Mouse (Mus musculus) heart, embryonic 11.5 days (tissue): ENCODE measurements around the gene Snta1. TPM values are rescaled to one million over a fixed set of nuclear protein-coding genes. Genes with fewer than 3 reads are reported as not detected.

Experiments used
- ATAC-seq: fragments of 200-750 bp; cut with Nextera tagmentation; replicated peaks from 2 replicates; pipeline ENCODE4 v1.8.0; 2017; ENCODE audit warnings: moderate library complexity; ENCODE audit not compliant: insufficient number of reproducible peaks, low FRiP score, low TSS enrichment
- H3K27ac ChIP-seq: fragments of 300-500 bp; sonication (generic); 2 replicates; pipeline ENCODE4 v1.5.1; 2014; ENCODE audit warnings: mild to moderate bottlenecking, low read depth, low read length
- H3K27me3 ChIP-seq: fragments of 300-500 bp; sonication (generic); 2 replicates; pipeline ENCODE4 v1.6.1; 2014; ENCODE audit warnings: mild to moderate bottlenecking, low read length, mixed read lengths; ENCODE audit not compliant: control insufficient read depth, insufficient read depth
- H3K36me3 ChIP-seq: fragments of 300-500 bp; sonication (generic); 2 replicates; pipeline ENCODE4 v1.6.1; 2014; ENCODE audit warnings: mild to moderate bottlenecking, low read length, moderate library complexity, mixed read lengths; ENCODE audit not compliant: control insufficient read depth, insufficient read depth
- H3K4me1 ChIP-seq: fragments of 300-500 bp; sonication (generic); 2 replicates; pipeline ENCODE4 v1.6.1; 2014; ENCODE audit warnings: low read length; ENCODE audit not compliant: control insufficient read depth, insufficient read depth
- H3K4me2 ChIP-seq: fragments of 300-500 bp; sonication (generic); 2 replicates; pipeline ENCODE4 v1.6.1; 2014; ENCODE audit warnings: mild to moderate bottlenecking, moderate library complexity
- H3K4me3 ChIP-seq: fragments of 300-500 bp; sonication (generic); 2 replicates; pipeline ENCODE4 v1.5.1; 2014; ENCODE audit warnings: low read depth, low read length
- H3K9ac ChIP-seq: fragments of 300-500 bp; sonication (generic); 2 replicates; pipeline ENCODE4 v1.6.1; 2014; ENCODE audit warnings: mild to moderate bottlenecking, low read depth, low read length, moderate library complexity
- H3K9me3 ChIP-seq: fragments of 300-500 bp; sonication (generic); replicated peaks from 2 replicates; pipeline ENCODE4 v1.6.1; 2016; ENCODE audit warnings: low read length; ENCODE audit not compliant: control insufficient read depth
- WGBS: fragments of 180-500 bp; shearing (Covaris S2); extraction: QIAGEN DNeasy Blood & Tissue Kit; methylation state at CpG from one replicate; pipeline ENCODE4 v1.1.7; 2014; ENCODE audit not compliant: insufficient replicate concordance; 5-methylcytosine and 5-hydroxymethylcytosine counted together
- polyA plus RNA-seq: library from polyadenylated mRNA; unstranded; fragments of >200 nt; fragmentation: Nextera tagmentation; extraction: Ambion mirVana; gene quantifications from 2 replicates; pipeline ENCODE4 v1.2.1, GENCODE M21; 2014

Gene Snta1
- polyA plus RNA-seq, 1 experiment from 2014 or later: 14.6 TPM

GRCm38 (mm10) chr2:154437191-154437527, 29.3 kb upstream of the Snta1 start:
- WGBS: 14% methylated on average over 7 of the region's 7 CpGs
- peak overlapping the region; percentile 96 for H3K27ac ChIP-seq
- no peak for ATAC-seq
- peak overlapping the region; percentile 98 for H3K9ac ChIP-seq
- peaks cover 25% of the 10 kb centered on the region for H3K4me1 ChIP-seq
- no peaks in the 10 kb centered on the region for H3K36me3 ChIP-seq
- peak overlapping the region; percentile 70 for H3K4me2 ChIP-seq
- peak overlapping the region; percentile 97 for H3K4me3 ChIP-seq
- H3K9me3 ChIP-seq: no peaks in the 10 kb centered on the region
- H3K27me3 ChIP-seq: no peaks in the 10 kb centered on the region

GRCm38 (mm10) chr2:154436458-154437190, 28.7 kb upstream of the Snta1 start, which contains the start of gene Cbfa2t2:
TSS of gene Cbfa2t2 (plus strand) at chr2:154436481.
- H3K4me1 ChIP-seq: peaks cover 25% of the 10 kb centered on the region
- under 1% methylated on average over 47 of the region's 70 CpGs for WGBS
- H3K27me3 ChIP-seq: no peaks in the 10 kb centered on the region
- peak within 1 kb of the TSS; percentile 97 for H3K4me3 ChIP-seq
- peak; percentile 64 for ATAC-seq
- peak within 1 kb of the TSS; percentile 70 for H3K4me2 ChIP-seq
- H3K36me3 ChIP-seq: no peaks in the 10 kb centered on the region
- peak within 1 kb of the TSS; percentile 98 for H3K9ac ChIP-seq
- peak within 1 kb of the TSS; percentile 96 for H3K27ac ChIP-seq
- no peaks in the 10 kb centered on the region for H3K9me3 ChIP-seq

GRCm38 (mm10) chr2:154436076-154436457, 28.2 kb upstream of the Snta1 start:
- H3K9me3 ChIP-seq: no peaks in the 10 kb centered on the region
- peak overlapping the region; percentile 61 for H3K4me2 ChIP-seq
- peaks cover 25% of the 10 kb centered on the region for H3K4me1 ChIP-seq
- no peaks in the 10 kb centered on the region for H3K27me3 ChIP-seq
- peak; percentile 99 for ATAC-seq
- WGBS: under 1% methylated on average over 41 of the region's 44 CpGs
- H3K27ac ChIP-seq: peak overlapping the region; percentile 96
- H3K36me3 ChIP-seq: no peaks in the 10 kb centered on the region
- peak overlapping the region; percentile 97 for H3K4me3 ChIP-seq
- H3K9ac ChIP-seq: peak overlapping the region; percentile 98; the same call in 1 of the 2 replicates

- no peak overlapping the region for H3K4me2 ChIP-seq
- no peak for ATAC-seq
- H3K9me3 ChIP-seq: no peaks in the 10 kb centered on the region
- 92% methylated on average over 7 of the region's 7 CpGs for WGBS
- H3K4me3 ChIP-seq: no peak overlapping the region
- H3K36me3 ChIP-seq: no peaks in the 10 kb centered on the region
- H3K9ac ChIP-seq: no peak overlapping the region
- H3K27ac ChIP-seq: no peak overlapping the region
- H3K4me1 ChIP-seq: peaks cover 18% of the 10 kb centered on the region
- H3K27me3 ChIP-seq: no peaks in the 10 kb centered on the region
Observed at GRCm38 (mm10) chr2:154434690-154435089, 26.8 kb upstream of the Snta1 start.

GRCm38 (mm10) chr2:154433391-154433790, 25.5 kb upstream of the Snta1 start:
- WGBS: 65% methylated on average over 3 of the region's 3 CpGs
- peaks cover 7% of the 10 kb centered on the region for H3K4me1 ChIP-seq
- no peaks in the 10 kb centered on the region for H3K36me3 ChIP-seq
- no peaks in the 10 kb centered on the region for H3K9me3 ChIP-seq
- H3K4me2 ChIP-seq: no peak overlapping the region
- H3K27ac ChIP-seq: no peak overlapping the region
- ATAC-seq: no peak
- no peaks in the 10 kb centered on the region for H3K27me3 ChIP-seq
- H3K9ac ChIP-seq: no peak overlapping the region
- H3K4me3 ChIP-seq: no peak overlapping the region

- Histone ChIP-seq H3K27ac (no peak overlapping the region), H3K4me1 (peaks cover 9% of the 10 kb centered on the region), H3K4me3 (no peak overlapping the region), H3K36me3 (no peaks in the 10 kb centered on the region), H3K9me3 (no peaks in the 10 kb centered on the region), H3K27me3 (peaks cover 6% of the 10 kb centered on the region; the same call in 1 of the 2 replicates), H3K4me2 (no peak overlapping the region), H3K9ac (no peak overlapping the region)
- no peak for ATAC-seq
- 61% methylated on average over 2 of the region's 2 CpGs for WGBS
Observed at GRCm38 (mm10) chr2:154432696-154433095, 24.8 kb upstream of the Snta1 start.

- H3K4me1 ChIP-seq: peaks cover 6% of the 10 kb centered on the region
- H3K4me2 ChIP-seq: no peak overlapping the region
- H3K4me3 ChIP-seq: no peak overlapping the region
- no peak overlapping the region for H3K27ac ChIP-seq
- no peaks in the 10 kb centered on the region for H3K36me3 ChIP-seq
- no peaks in the 10 kb centered on the region for H3K9me3 ChIP-seq
- peaks cover 7% of the 10 kb centered on the region; the same call in 1 of the 2 replicates for H3K27me3 ChIP-seq
- 87% methylated on average over 2 of the region's 2 CpGs for WGBS
- H3K9ac ChIP-seq: no peak overlapping the region
- no peak for ATAC-seq
Observed at GRCm38 (mm10) chr2:154430566-154430965, 22.7 kb upstream of the Snta1 start.

GRCm38 (mm10) chr2:154427853-154428360, 20.0 kb upstream of the Snta1 start:
- Histone ChIP-seq H3K4me1 (peaks cover 6% of the 10 kb centered on the region), H3K4me3 (no peak overlapping the region), H3K9me3 (no peaks in the 10 kb centered on the region), H3K27me3 (peaks cover 7% of the 10 kb centered on the region; the same call in 1 of the 2 replicates), H3K9ac (no peak overlapping the region), H3K4me2 (peak overlapping the region; percentile 45), H3K36me3 (no peaks in the 10 kb centered on the region), H3K27ac (no peak overlapping the region)
- no peak for ATAC-seq
- WGBS: 22% methylated on average over 17 of the region's 17 CpGs
